Mouse (Mus musculus): ENCODE results near the gene Tmem179. TPM values are rescaled to one million over a fixed set of nuclear protein-coding genes. Genes with fewer than 3 reads are reported as not detected.
A peak's percentile ranks its signal among the peaks of the same experiment; 100 is the strongest.

The Tmem179 gene
- polyA plus RNA-seq, 1 experiment from 2014 or later, result not detected

GRCm38 (mm10) chr12:112464516-112464915 is 52.0 kb downstream of the Tmem179 start:
- no peaks in the 10 kb centered on the region for H3K9me3 ChIP-seq (ENCODE audit: low read length)
- 72% methylated on average over 3 of the region's 3 CpGs for WGBS (ENCODE audit: insufficient replicate concordance)
- no peaks in the 10 kb centered on the region for H3K4me1 ChIP-seq (ENCODE audit: insufficient read depth)
- H3K4me2 ChIP-seq (ENCODE audit: low read depth, low read length), result no peak overlapping the region
- no peak overlapping the region for H3K4me3 ChIP-seq (ENCODE audit: low read depth, low read length)
- peak; percentile 50; the same call in 1 of the 2 replicates for ATAC-seq
- H3K9ac ChIP-seq (replicated peaks), result no peak overlapping the region
- H3K36me3 ChIP-seq (replicated peaks; ENCODE audit: insufficient read depth, low read length), result no peaks in the 10 kb centered on the region
- TF ChIP-seq CTCF (IDR thresholded peaks at IDR 0.05; ENCODE audit: low read depth) (no peak), EP300 (IDR thresholded peaks at IDR 0.05; ENCODE audit: low read depth) (no peak)
- H3K27me3 ChIP-seq (ENCODE audit: insufficient read depth, low read length), result no peaks in the 10 kb centered on the region
- H3K27ac ChIP-seq (ENCODE audit: low read depth), result no peak overlapping the region
- no peak for DNase-seq

- no peaks in the 10 kb centered on the region for H3K4me1 ChIP-seq (ENCODE audit: insufficient read depth)
- no peak; the same call in 1 of the 2 replicates for ATAC-seq
These were observed 52.6 kb downstream of the Tmem179 start for GRCm38 (mm10) chr12:112463750-112464444.

GRCm38 (mm10) chr12:112463209-112463608 is 53.3 kb downstream of the Tmem179 start:
- 70% methylated on average over 4 of the region's 4 CpGs for whole genome bisulfite sequencing (ENCODE audit: insufficient replicate concordance)
- Histone ChIP-seq H3K36me3 (replicated peaks; ENCODE audit: insufficient read depth, low read length) (no peaks in the 10 kb centered on the region), H3K27me3 (ENCODE audit: insufficient read depth, low read length) (no peaks in the 10 kb centered on the region), H3K9ac (replicated peaks) (no peak overlapping the region), H3K9me3 (ENCODE audit: low read length) (no peaks in the 10 kb centered on the region), H3K4me2 (ENCODE audit: low read depth, low read length) (no peak overlapping the region), H3K27ac (ENCODE audit: low read depth) (no peak overlapping the region), H3K4me1 (ENCODE audit: insufficient read depth) (no peaks in the 10 kb centered on the region), H3K4me3 (ENCODE audit: low read depth, low read length) (no peak overlapping the region)
- peak; percentile 41 for TF ChIP-seq CTCF (IDR thresholded peaks at IDR 0.05; ENCODE audit: low read depth)
- no peak for TF ChIP-seq EP300 (IDR thresholded peaks at IDR 0.05; ENCODE audit: low read depth)
- ATAC-seq (no peak), DNase-seq (no peak)

More at GRCm38 (mm10) chr12:112463750-112464444, 52.6 kb downstream of the Tmem179 start:
- Histone ChIP-seq H3K36me3 (replicated peaks; ENCODE audit: insufficient read depth, low read length) (no peaks in the 10 kb centered on the region), H3K4me2 (ENCODE audit: low read depth, low read length) (no peak overlapping the region), H3K9me3 (ENCODE audit: low read length) (no peaks in the 10 kb centered on the region), H3K27ac (ENCODE audit: low read depth) (0 out of 2 replicates have a peak overlapping the region, but pooled peaks have one; percentile 24), H3K27me3 (ENCODE audit: insufficient read depth, low read length) (no peaks in the 10 kb centered on the region), H3K4me3 (ENCODE audit: low read depth, low read length) (no peak overlapping the region), H3K9ac (replicated peaks) (no peak overlapping the region)
- TF ChIP-seq CTCF (IDR thresholded peaks at IDR 0.05; ENCODE audit: low read depth) (no peak), EP300 (IDR thresholded peaks at IDR 0.05; ENCODE audit: low read depth) (no peak)
- WGBS (ENCODE audit: insufficient replicate concordance), result 27% methylated on average over 3 of the region's 3 CpGs
- DNase-seq, result no peak

GRCm38 (mm10) chr12:112462423-112462822 is 54.1 kb downstream of the Tmem179 start:
- H3K4me1 ChIP-seq (ENCODE audit: insufficient read depth), result no peaks in the 10 kb centered on the region
- no peak for DNase-seq
- no peaks in the 10 kb centered on the region for H3K27me3 ChIP-seq (ENCODE audit: insufficient read depth, low read length)
- no peaks in the 10 kb centered on the region for H3K9me3 ChIP-seq (ENCODE audit: low read length)
- H3K36me3 ChIP-seq (replicated peaks; ENCODE audit: insufficient read depth, low read length), result no peaks in the 10 kb centered on the region
- no peak for TF ChIP-seq CTCF (IDR thresholded peaks at IDR 0.05; ENCODE audit: low read depth)
- TF ChIP-seq EP300 (IDR thresholded peaks at IDR 0.05; ENCODE audit: low read depth), result no peak
- no peak overlapping the region for H3K4me3 ChIP-seq (ENCODE audit: low read depth, low read length)
- H3K4me2 ChIP-seq (ENCODE audit: low read depth, low read length), result no peak overlapping the region
- no peak overlapping the region for H3K9ac ChIP-seq (replicated peaks)
- H3K27ac ChIP-seq (ENCODE audit: low read depth), result no peak overlapping the region
- 70% methylated on average over 12 of the region's 12 CpGs for WGBS (ENCODE audit: insufficient replicate concordance)
- no peak for ATAC-seq

GRCm38 (mm10) chr12:112457839-112458238 is 58.7 kb downstream of the Tmem179 start:
- Histone ChIP-seq H3K27ac (ENCODE audit: low read depth) (no peak overlapping the region), H3K4me3 (ENCODE audit: low read depth, low read length) (no peak overlapping the region), H3K9me3 (ENCODE audit: low read length) (no peaks in the 10 kb centered on the region), H3K36me3 (replicated peaks; ENCODE audit: insufficient read depth, low read length) (no peaks in the 10 kb centered on the region), H3K4me1 (ENCODE audit: insufficient read depth) (no peaks in the 10 kb centered on the region), H3K9ac (replicated peaks) (no peak overlapping the region), H3K4me2 (ENCODE audit: low read depth, low read length) (no peak overlapping the region), H3K27me3 (ENCODE audit: insufficient read depth, low read length) (no peaks in the 10 kb centered on the region)
- ATAC-seq (no peak), DNase-seq (no peak)
- TF ChIP-seq EP300 (IDR thresholded peaks at IDR 0.05; ENCODE audit: low read depth) (no peak), CTCF (IDR thresholded peaks at IDR 0.05; ENCODE audit: low read depth) (no peak)
- WGBS (ENCODE audit: insufficient replicate concordance), result 81% methylated on average over 4 of the region's 4 CpGs

GRCm38 (mm10) chr12:112456144-112456713 is 60.3 kb downstream of the Tmem179 start:
- Histone ChIP-seq H3K9me3 (ENCODE audit: low read length) (no peaks in the 10 kb centered on the region), H3K36me3 (replicated peaks; ENCODE audit: insufficient read depth, low read length) (no peaks in the 10 kb centered on the region), H3K9ac (replicated peaks) (no peak overlapping the region), H3K4me3 (ENCODE audit: low read depth, low read length) (no peak overlapping the region), H3K4me1 (ENCODE audit: insufficient read depth) (no peaks in the 10 kb centered on the region), H3K27ac (ENCODE audit: low read depth) (no peak overlapping the region), H3K4me2 (ENCODE audit: low read depth, low read length) (no peak overlapping the region), H3K27me3 (ENCODE audit: insufficient read depth, low read length) (no peaks in the 10 kb centered on the region)
- 72% methylated on average over 6 of the region's 6 CpGs for WGBS (ENCODE audit: insufficient replicate concordance)
- no peak for ATAC-seq
- DNase-seq, result no peak
- TF ChIP-seq CTCF (IDR thresholded peaks at IDR 0.05; ENCODE audit: low read depth), result no peak
- TF ChIP-seq EP300 (IDR thresholded peaks at IDR 0.05; ENCODE audit: low read depth), result no peak

Data from liver, postnatal 0 days (tissue).